Mouse (Mus musculus) E14TG2a.4 (cell line): ENCODE results near the gene Gipc3.

Source experiments
- CTCF ChIP-seq: conservative IDR thresholded peaks from 2 replicates; pipeline ENCODE4 v1.5.1; 2014; ENCODE audit warnings: low read length
- NANOG ChIP-seq: IDR thresholded peaks from 2 replicates; pipeline ENCODE4 v1.6.1; 2014; ENCODE audit warnings: borderline replicate concordance, low read length, mixed read lengths
- POU5F1 ChIP-seq: IDR thresholded peaks from 2 replicates; pipeline ENCODE4 v1.6.1; 2014; ENCODE audit warnings: low read length, borderline replicate concordance

GRCm38 (mm10) chr10:81387716-81388115 is 44.6 kb upstream of the Gipc3 start:
- no peak for TF ChIP-seq CTCF
- no peak for TF ChIP-seq NANOG
- TF ChIP-seq POU5F1, result no peak
